Mouse (Mus musculus) ES-E14 (cell line): ENCODE data around the gene Tor3a. TPM values are rescaled to one million over a fixed set of nuclear protein-coding genes. Genes with fewer than 3 reads are reported as not detected.

Experiments used
- DNase-seq: peaks from one replicate; pipeline ENCODE4 v3.0.0-alpha.2; 2013; ENCODE audit warnings: low read depth, low spot score
- H3K27ac ChIP-seq: 2 replicates; pipeline ENCODE4 v1.5.1; 2012; ENCODE audit warnings: low read depth, mild to moderate bottlenecking, low read length, moderate library complexity, mixed read lengths; ENCODE audit not compliant: poor library complexity, insufficient read depth, severe bottlenecking
- H3K36me3 ChIP-seq: 2 replicates; pipeline ENCODE4 v1.6.1; 2012; ENCODE audit warnings: mild to moderate bottlenecking, low read length, moderate library complexity, mixed read lengths; ENCODE audit not compliant: control insufficient read depth, poor library complexity, insufficient read depth, severe bottlenecking
- H3K4me1 ChIP-seq, 2 experiments: fragments of 150-350 bp in 1 of 2; sonication (generic) in 1 of 2; 2 replicates each; pipeline ENCODE4 v1.6.1; 2012; ENCODE audit warnings: low read length in 2 of 2, mild to moderate bottlenecking in 1 of 2, mixed read lengths in 1 of 2; ENCODE audit not compliant: control insufficient read depth in 2 of 2, insufficient read depth in 2 of 2, poor library complexity in 1 of 2
- H3K4me3 ChIP-seq, 2 experiments: fragments of 150-350 bp in 1 of 2; sonication (generic) in 1 of 2; 2 replicates each; pipeline ENCODE4 v1.5.1; 2012; ENCODE audit warnings: low read length in 2 of 2, low read depth in 1 of 2, mild to moderate bottlenecking in 1 of 2, mixed read lengths in 1 of 2; ENCODE audit not compliant: insufficient read depth in 1 of 2, poor library complexity in 1 of 2, severe bottlenecking in 1 of 2
- H3K9ac ChIP-seq: 2 replicates; pipeline ENCODE4 v1.6.1; 2012; ENCODE audit warnings: low read depth, mild to moderate bottlenecking, low read length, mixed read lengths; ENCODE audit not compliant: poor library complexity, insufficient read depth, severe bottlenecking
- H3K9me3 ChIP-seq: fragments of 150-350 bp; sonication (generic); 2 replicates; pipeline ENCODE4 v1.6.1; 2012; ENCODE audit warnings: low read depth, mild to moderate bottlenecking, low read length; ENCODE audit not compliant: control insufficient read depth, insufficient read depth
- CHD2 ChIP-seq: IDR thresholded peaks from 2 replicates; pipeline ENCODE4 v1.6.1; 2014; ENCODE audit warnings: mild to moderate bottlenecking, low read depth, low read length, inconsistent platforms
- HCFC1 ChIP-seq: IDR thresholded peaks from 2 replicates; pipeline ENCODE4 v1.6.1; 2012; ENCODE audit warnings: low read length, inconsistent platforms, borderline replicate concordance; ENCODE audit not compliant: insufficient read depth
- MAFK ChIP-seq: IDR thresholded peaks from 2 replicates; pipeline ENCODE4 v1.6.1; 2014; ENCODE audit warnings: mild to moderate bottlenecking, low read depth, low read length, inconsistent platforms; ENCODE audit not compliant: insufficient read depth
- ZC3H11A ChIP-seq: IDR thresholded peaks from 2 replicates; pipeline ENCODE4 v1.6.1; 2012; ENCODE audit warnings: low read depth, mild to moderate bottlenecking, inconsistent platforms, low read length, borderline replicate concordance
- ZNF384 ChIP-seq: IDR thresholded peaks from 2 replicates; pipeline ENCODE4 v1.6.1; 2012; ENCODE audit warnings: low read depth, low read length, inconsistent platforms
- in situ Hi-C, 2 experiments: fragments of 600-800 bp; cut with MboI; formaldehyde crosslinking; loops; one replicate each; pipeline ENCODE4 v1.15.1; 2025; ENCODE audit warnings: low sequenced_read_pairs in 2 of 2, inconsistent platforms in 1 of 2; ENCODE audit not compliant: unreplicated experiment in 2 of 2
- total RNA-seq: library from RNA; depleted of rRNA; stranded (reverse); fragments of 300-350 nt; gene quantifications from 2 replicates; pipeline ENCODE4 v1.2.3, GENCODE M21; 2012; rRNA removed

The Tor3a gene
- total RNA-seq, 1 experiment = 17.2 TPM

DNA sequence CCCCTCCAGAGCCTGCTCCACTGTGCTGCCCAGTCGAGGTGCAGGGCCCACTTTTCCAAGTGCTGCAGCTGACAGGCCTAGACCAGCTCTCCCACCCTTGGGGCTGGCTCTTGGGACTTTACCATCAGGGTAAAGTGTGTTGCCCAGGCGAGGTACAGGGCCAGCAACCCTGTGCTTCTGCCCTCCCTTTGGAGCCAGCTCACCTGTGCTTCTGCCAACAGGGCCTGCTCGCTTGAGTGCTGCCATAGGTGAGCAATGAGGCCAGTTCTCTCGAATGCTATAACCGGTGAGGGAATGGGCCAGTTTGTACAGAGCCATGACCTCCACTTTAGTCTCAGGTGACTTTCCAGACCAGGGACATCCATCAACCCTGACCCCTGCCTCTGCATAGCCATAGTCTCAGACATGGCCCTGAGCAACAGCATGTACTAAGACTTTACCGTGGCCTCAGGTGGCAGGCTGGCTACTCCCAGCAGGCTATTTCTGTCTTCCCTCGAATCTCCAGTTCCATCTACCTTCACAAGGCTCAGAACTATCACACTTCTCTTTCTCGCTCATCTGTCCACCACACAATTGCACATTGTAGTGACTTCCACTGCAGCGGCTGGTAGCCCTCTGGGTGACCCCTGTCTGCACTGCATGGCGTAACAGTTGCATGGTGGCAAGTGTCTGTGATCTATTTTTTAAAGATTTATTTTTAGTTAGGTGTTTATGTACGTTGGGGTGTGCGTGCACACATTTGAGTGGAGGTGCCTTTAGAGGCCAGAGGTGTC is 68.9 kb downstream of the Tor3a start:
- Histone ChIP-seq H3K4me3 (no peak overlapping the region), H3K9ac (no peak overlapping the region), H3K9me3 (no peaks in the 10 kb centered on the region), H3K36me3 (no peaks in the 10 kb centered on the region), H3K27ac (no peak overlapping the region), H3K4me1 (peaks cover 6 to 13% of the 10 kb centered on the region in 2 experiments; a peak in 3 of 4 replicates)
- TF ChIP-seq HCFC1 (no peak), MAFK (no peak), ZC3H11A (no peak), ZNF384 (no peak), CHD2 (no peak)
- no peak for DNase-seq
- in situ Hi-C loops = no loop called here

Other genes with a start within 250 kb of the Tor3a start
- 62.4 and 73.9 TPM in 2 replicates for gene Soat1, start 200.0 kb downstream of the Tor3a start, total RNA-seq
- gene Gm10031, start 150.3 kb downstream of the Tor3a start, total RNA-seq = 19.4 and 20.3 TPM in 2 replicates
- gene Abl2, start 115.6 kb downstream of the Tor3a start, total RNA-seq = 41.1 and 42.3 TPM in 2 replicates
- gene Fam20b, start 44.7 kb upstream of the Tor3a start, total RNA-seq = 20.1 and 22.2 TPM in 2 replicates
- 0.13 and 0.53 TPM in 2 replicates for gene Angptl1, start 164.2 kb upstream of the Tor3a start, total RNA-seq